Mouse (Mus musculus) inflammation-experienced regulatory T-cells, adult 16 weeks (primary cell): ENCODE data around the gene Pole. TPM values are rescaled to one million over a fixed set of nuclear protein-coding genes. Genes with fewer than 3 reads are reported as not detected.

Experiments used
- polyA plus RNA-seq: library from polyadenylated mRNA; unstranded; fragments of 100-300 nt; shearing (Covaris generic); gene quantifications from one replicate; pipeline ENCODE4 v1.2.1, GENCODE M21; 2017

Pole gene
- 6.0 TPM for polyA plus RNA-seq

DNA sequence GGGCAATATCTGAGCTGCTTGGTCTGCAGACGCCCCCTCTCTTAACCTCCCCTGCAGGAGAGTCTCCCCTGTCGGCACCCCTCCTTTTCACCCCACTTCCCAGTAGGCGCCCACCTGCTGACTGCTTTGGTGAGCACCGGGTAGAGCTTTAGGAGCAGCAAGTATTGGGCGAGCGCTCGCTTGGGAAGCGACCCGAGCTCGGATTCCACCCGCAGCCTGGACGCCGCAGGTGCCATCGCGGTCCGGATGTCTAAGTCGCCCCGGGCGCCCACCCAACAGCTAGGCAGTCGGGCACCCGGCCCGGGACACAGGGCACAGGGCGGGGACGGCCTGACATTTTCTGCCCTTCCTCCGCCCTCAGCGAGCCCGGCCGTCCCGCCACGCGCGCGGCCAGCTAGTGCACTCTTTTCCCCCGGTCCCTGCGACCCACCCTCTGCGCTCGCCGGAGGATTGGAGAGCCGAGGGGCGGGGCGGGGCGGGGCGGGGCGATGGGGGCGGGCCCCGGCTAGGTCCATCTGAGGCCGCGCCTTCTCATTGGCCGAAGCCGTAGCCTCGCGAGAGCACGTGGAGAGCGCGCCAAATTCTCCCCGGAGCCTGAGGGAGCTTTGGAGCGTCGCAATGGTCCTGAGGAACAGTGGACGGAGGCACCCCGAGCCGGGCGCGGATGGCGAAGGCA, at the start of gene Pole, which contains the start of gene Pxmp2:
Gene Pole (plus strand): TSS at position 537 of the 676 bp plus-strand sequence.
Gene Pxmp2 (minus strand): TSS at position 417 of the 676 bp plus-strand sequence.

DNA sequence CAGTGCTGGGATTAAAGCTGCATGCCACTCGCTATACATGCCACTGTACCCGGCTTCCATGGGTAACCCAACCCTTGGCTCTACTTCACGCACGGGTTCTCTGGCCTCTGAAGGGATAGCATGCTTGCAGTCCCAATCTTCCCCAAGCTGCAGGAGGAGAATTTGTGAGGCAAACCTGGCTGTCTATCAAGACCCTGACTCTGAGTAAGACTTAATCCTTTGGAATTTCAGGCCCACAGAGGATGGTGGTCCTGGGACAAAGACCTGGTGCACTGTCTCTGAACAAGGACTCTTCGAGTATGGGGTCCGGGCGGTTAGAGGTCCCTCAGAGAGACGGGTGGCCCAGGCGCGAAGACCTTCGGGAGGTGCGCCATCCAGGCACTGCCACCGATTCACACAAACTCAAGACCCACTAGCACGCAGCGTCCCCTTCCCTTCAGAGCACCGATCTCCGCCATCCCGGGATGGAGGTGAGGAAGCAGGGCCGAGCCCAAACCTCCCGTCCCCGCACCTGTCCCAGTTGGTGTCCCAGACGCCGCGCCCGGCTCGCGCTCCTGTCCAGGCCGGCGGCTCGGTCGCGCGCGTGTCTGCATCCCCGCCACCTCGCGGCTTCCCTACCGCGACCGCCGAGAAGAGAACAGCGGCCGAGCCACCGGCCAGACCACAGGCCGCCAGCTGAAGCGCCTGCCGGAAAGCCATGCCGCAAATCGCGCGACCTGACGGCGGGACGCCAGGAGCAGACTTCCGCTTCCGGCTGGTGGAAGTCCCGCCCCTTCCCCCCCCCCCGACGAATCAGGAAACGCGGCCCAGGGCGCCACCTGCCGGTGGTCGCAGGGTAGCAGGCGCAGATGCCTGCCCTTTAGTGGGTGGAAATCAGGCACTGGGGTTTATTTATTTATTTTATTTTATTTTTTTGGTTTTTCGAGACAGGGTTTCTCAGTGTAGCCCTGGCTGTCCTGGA, 16.7 kb upstream of the Pole start, which contains the start of gene Pgam5:
Gene Pgam5 (minus strand): TSS at position 773 of the 961 bp plus-strand sequence.

DNA sequence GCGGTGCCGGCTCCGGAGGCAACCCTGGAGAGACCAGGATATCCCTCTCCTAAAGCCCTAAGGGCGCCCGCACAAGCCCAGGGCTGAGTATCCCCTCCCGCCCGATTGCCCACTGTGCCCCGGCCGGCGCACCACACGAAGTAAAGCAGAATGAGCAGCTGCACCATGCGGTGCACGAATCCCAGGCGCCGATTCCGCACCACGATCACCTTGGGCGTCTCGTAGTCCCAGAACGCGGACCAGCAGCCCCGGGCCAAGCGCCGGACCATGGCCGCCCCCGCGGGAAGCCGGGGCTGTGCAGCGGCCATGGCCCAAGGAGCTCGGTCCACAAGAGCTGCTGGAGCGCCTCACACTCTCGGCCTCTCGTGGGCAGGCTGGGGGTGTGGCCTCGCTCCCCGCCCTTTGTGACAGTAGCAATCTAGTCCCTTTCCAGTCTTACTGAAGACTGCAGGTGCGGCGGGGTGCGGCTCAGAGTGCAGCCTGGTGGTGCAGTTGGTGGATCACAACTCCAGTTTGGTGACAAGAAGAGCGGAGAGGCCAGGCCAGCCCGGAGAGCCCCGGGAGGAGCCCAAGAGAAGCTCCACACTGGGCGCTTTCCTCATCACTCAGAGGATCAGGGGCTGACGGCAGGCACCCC, 56.7 kb downstream of the Pole start, which contains the start of gene P2rx2:
Gene P2rx2 (minus strand): TSS at position 565 of the 637 bp plus-strand sequence.

DNA sequence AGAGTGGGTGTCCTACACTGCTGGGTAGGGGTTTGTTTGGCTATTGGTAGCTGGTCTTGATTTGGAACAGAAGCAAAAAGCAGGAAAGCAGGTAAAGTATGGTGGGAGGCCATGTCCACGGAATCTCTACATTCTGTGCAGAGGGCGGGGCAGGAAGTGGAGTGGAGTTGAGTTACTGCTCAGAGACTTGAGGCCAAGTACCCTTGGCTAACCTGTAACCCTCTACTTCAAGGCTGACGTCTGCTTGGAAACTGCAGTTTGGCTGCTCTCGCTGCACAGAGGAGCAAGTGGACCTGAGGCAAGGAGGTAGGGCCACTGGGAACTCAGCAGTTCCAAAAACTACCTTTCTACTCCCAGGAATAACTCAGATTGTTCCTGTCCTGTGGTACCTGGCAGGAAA, 58.4 kb downstream of the Pole start, which contains the start of gene Lrcol1:
Gene Lrcol1 (plus strand): TSS at position 207 of the 400 bp plus-strand sequence.

Other genes starting within 250 kb of the Pole start
- 11.9 TPM for gene Gm17655, start 213.8 kb upstream of the Pole start, polyA plus RNA-seq
- 3.5 TPM for gene Gm35315, start 191.9 kb upstream of the Pole start, polyA plus RNA-seq
- gene Plcxd1, start 186.3 kb upstream of the Pole start, polyA plus RNA-seq = 3.2 TPM
- 54.6 TPM for gene Gtpbp6, start 178.1 kb upstream of the Pole start, polyA plus RNA-seq
- gene Zfp605, start 176.2 kb upstream of the Pole start, polyA plus RNA-seq = 5.3 TPM
- gene Chfr, start 150.5 kb upstream of the Pole start, polyA plus RNA-seq = 93.9 TPM
- 44.8 TPM for gene Golga3, start 109.6 kb upstream of the Pole start, polyA plus RNA-seq
- gene Ankle2, start 55.3 kb upstream of the Pole start, polyA plus RNA-seq = 13.7 TPM
- 30.1 TPM for gene Pgam5, start 16.4 kb upstream of the Pole start, polyA plus RNA-seq
- gene Pxmp2, start 120 bp upstream of the Pole start, polyA plus RNA-seq = 6.4 TPM
- gene P2rx2, start 56.9 kb downstream of the Pole start, polyA plus RNA-seq = not detected
- not detected for gene Lrcol1, start 58.4 kb downstream of the Pole start, polyA plus RNA-seq
- 2.1 TPM for gene Fbrsl1, start 162.2 kb downstream of the Pole start, polyA plus RNA-seq